Mouse (Mus musculus) right cerebral cortex, postnatal 36 days (tissue): ENCODE measurements around the gene Phf11c.
"Not testable (repeated sequence)": the region's sequence is repeated elsewhere in the genome, so short reads cannot be mapped to it uniquely, and the experiment has no call there.

Experiments
- DNase-seq, 2 experiments: peaks; one replicate each; pipeline ENCODE4 v3.0.0; 2022; ENCODE audit warnings: low spot score in 2 of 2, mixed read lengths in 1 of 2

Phf11c gene

DNA sequence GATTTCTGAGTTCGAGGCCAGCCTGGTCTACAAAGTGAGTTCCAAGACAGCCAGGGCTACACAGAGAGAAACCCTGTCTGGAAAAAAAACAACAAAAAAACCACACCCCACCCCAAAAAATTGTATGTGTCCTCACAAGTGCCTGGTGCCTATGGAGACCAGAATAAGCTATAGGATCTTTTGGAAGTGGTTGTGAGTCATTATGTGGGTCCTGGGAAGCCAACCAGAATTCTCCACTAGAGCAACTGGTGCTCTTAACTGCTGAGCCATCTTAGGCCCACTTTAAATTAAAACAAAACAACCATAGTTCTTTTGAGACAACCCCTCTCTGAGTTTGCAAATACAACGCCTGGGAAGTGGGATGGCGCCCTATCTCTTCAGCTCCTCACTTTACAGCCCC lies at the start of gene Phf11c:
Gene Phf11c, minus strand, starts transcription at position 101 of the 400 bp plus-strand sequence.
- DNase-seq, result no peak

GRCm38 (mm10) chr14:59441472-59441805 lies 46.3 kb upstream of the Phf11c start:
- DNase-seq, result no peak

- peak; percentile 93 to 95 for DNase-seq
Observed at GRCm38 (mm10) chr14:59440558-59441471, 45.6 kb upstream of the Phf11c start, which contains the start of the genes Setdb2 and Cab39l. Gene Setdb2 (minus strand): TSS chr14:59440884. Gene Cab39l (plus strand): TSS chr14:59440972.

- DNase-seq, result no peak
Observed at GRCm38 (mm10) chr14:59440039-59440438, 44.9 kb upstream of the Phf11c start.

DNA sequence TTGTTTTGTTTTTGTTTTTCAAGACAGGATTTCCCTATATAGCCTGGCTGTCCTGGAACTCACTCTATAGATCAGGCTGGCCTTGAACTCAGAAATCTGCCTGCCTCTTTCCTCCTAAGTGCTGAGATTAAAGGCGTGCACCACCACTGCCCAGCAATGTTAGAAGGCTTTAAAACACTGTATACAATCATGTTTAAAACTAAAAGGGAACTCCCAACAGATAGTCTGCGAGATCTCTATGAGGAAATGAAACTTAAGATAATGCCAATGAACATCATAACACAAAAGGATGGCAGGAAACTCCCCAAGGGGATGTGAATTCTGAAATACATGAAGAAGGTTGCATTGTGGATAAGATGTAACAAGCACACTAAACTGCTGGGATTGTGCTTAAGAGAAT lies 43.3 kb upstream of the Phf11c start:
- no peak for DNase-seq

GRCm38 (mm10) chr14:59437398-59437797 lies 42.2 kb upstream of the Phf11c start:
- no peak for DNase-seq

DNA sequence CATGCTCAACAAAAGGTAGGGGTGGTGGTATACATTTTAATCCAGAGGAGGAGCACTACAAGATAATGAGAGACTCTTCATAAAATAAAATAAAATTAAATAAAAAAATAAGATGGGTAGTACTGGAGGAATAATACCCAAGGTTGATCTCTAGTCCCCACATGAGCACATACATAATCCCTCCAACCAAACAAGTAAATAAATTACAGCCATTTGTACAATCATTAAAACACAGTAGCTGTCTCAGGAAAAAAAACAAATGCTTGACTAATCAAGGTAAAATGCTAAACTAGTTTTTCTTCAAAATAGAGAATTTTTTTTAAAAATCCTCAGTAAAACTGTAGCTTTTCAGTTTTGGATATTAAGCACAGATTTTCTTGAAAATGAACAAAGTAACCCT lies 40.0 kb upstream of the Phf11c start:
- no peak for DNase-seq

GRCm38 (mm10) chr14:59433902-59434301 lies 38.7 kb upstream of the Phf11c start:
- DNase-seq, result no peak

GRCm38 (mm10) chr14:59430556-59430955 lies 35.4 kb upstream of the Phf11c start:
- DNase-seq, result no peak

DNA sequence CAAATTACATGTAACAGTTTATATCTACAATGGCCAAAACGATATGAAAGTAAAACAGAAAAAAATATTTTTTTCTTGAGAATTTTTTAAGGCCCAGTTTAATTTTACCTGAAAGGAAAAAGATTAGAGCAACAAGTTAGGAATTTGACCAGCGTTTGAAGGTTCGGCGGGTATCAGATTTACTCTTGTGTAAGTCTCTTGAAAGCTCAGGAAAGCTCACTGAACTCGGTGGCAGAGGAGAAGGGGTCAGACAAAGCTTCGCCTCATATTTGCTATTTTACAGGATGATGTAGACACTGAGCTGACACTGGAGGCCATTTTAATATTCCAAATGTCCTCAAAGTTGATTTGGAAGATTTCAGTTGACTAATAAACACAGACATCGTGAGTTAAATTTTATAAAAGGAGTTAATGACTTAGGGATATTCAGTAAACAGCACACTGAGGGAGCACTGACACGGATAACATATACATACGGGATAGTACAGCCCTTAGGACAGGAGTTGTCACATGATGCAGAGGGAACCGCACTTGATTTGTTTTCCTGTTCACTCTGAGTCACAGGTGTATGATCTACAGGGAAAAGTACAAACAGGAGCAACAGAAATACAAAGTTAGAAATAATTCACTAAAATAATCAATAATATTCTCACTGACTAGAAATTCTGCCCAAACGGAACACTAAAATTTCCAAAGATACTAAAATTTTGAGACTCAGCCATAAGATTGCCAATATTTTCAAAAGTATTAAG lies 27.9 kb upstream of the Phf11c start:
- no peak for DNase-seq

DNA sequence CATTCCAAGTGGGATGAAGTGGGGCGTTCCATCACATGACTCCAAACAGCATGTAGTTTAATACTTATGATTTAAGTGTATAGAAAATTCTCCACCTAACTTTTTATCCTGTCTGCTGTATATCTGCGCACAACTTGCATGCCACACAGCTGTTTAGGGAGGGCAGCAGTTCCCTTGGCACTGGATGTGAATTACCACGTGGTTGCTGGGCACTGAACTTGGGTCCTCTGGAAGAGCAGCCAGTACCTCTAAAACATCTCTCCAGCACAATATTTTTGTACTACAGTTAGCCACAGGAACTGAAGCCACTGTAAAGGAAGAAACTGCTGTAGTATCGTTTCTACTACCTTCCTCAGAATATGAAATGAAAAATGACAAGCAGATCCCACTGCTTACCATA lies 23.0 kb upstream of the Phf11c start:
- DNase-seq, result no peak

DNA sequence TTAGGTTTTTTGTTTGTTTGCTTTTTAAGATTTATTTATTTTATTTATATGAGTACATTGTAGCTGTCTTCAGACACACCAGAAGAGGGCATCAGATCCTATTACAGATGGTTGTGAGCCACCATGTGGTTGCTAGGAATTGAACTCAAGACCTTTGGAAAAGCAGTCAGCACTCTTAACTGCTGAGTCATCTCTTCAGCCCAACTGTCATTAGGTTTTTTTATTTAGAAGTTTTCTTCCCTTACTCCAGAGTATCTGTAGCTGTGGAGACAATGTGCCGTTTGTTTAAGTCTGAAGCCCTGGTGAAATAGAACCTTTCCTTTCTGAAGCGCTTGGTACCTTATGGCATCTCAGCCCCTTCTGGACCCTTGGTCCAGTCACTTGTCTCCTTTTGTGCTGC lies 19.8 kb upstream of the Phf11c start:
- DNase-seq, result not testable (repeated sequence)

- DNase-seq, result no peak
Observed at GRCm38 (mm10) chr14:59396999-59397398, 1.8 kb upstream of the Phf11c start.

DNA sequence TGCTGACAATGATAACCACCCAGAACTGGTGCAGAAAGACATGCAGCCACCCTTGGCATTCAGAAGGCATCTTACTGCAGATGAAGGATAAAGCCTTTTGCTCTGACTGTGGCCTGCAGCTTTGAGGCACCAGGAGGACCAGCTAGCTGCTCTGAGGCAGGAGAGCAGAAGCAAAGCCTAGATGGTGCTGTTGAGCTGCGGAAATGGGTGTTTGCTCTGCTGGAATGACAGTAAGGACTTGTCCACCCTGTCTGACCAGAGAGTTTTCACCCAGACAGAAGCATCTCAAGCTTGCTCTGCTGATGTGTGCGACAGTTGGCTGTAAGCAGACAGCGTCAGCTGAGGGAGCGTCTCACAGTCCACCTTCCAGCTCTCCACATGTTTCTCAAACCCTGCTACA lies 5.0 kb downstream of the Phf11c start:
- DNase-seq, result peak; percentile 23 to 28

- no peak for DNase-seq
Observed at GRCm38 (mm10) chr14:59389532-59389931, 5.6 kb downstream of the Phf11c start.

DNA sequence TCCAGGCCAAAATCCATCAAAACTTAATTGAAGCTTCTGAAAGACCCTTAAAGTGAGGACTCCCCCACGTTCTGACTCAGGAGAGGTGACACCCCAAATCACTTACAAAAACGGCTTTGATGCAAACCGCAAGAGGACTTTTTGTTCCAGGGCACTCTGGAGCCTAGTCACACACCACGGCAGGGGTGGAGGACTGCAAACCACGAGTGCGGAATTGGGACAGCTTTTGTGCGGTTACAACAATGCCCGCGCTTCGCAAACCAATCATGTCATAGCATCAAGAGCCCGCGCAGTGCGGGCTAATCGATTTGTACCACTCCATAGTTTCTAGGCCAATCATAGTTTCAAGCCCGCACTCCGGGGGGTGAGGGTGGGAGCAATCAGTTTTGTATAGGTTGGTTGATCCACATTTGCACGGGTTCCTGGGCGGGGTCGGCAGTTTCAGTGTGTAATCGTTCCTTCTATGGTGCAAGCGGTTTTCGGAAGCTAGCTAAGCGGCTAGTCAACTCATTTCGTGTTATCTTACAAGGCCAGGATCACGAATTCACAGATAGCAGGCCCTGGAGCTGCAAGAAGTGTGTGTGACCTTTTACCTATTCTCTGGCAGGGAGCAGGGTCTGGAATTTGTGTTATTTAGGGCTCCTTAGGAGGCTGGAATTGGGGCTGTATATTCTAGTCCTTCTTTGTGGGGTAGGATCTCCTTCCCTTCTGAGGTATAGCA lies 24.7 kb downstream of the Phf11c start:
- DNase-seq, result no peak

GRCm38 (mm10) chr14:59366386-59367105 lies 28.6 kb downstream of the Phf11c start:
- DNase-seq, result no peak

- peak; percentile 2 to 3 for DNase-seq
Observed at GRCm38 (mm10) chr14:59365244-59365644, 29.9 kb downstream of the Phf11c start, which contains the start of gene Phf11d. Gene Phf11d (minus strand): TSS chr14:59365470.

DNA sequence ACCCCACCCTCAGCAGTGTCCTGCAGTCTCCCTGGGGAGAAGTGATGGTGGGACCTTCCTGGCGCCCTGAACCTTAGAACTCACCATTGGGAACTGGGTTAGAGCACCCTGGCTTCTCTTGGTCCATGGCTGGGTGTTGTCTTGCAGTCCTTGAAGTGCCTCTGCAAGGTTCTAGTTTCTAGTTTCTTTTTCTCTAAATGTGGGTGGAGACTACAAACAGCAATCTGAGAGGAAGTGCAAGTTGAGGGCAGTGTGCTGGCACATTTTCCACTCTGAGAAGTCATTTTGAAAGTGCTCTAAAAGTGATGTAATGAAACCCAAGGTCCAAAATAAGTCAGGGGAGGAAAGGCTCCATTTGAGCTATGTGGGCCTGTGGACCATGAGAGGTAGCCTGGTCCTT lies 54.0 kb downstream of the Phf11c start, which contains the start of gene Phf11b:
Gene Phf11b, minus strand, starts transcription at position 163 of the 400 bp plus-strand sequence.
- not testable (repeated sequence) for DNase-seq

DNA sequence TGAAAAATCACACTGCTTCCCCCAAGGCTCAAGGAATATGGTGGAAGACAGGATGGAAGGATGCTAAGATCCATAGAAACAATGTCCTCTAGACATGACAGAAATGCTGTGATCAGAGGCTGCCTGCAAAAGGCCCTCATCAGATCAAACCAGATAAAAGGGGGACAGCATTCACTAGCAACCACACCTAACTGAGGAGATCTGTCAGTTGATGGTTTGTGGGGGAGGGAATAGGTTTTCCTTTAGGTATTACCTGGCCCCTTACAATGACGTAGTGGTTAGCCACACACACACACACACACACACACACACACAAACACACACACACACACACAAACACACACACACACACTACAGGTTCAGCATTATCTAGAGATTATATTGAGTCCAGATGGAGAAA lies 55.6 kb downstream of the Phf11c start:
- no peak for DNase-seq

- not testable (repeated sequence) for DNase-seq
Observed at GRCm38 (mm10) chr14:59336056-59336455, 59.1 kb downstream of the Phf11c start.
